Mouse (Mus musculus) layer of hippocampus, adult 6 months (tissue): ENCODE data around the gene B4galt7. TPM values are rescaled to one million over a fixed set of nuclear protein-coding genes. Genes with fewer than 3 reads are reported as not detected.

Source experiments
- long read RNA-seq, 2 experiments: library from polyadenylated mRNA; unstranded; transcript quantifications; one replicate each; pipeline ENCODE4 v2.0.0; 2019 to 2020
- polyA plus RNA-seq: library from polyadenylated mRNA; unstranded; fragments of <200 nt; fragmentation: Nextera tagmentation; gene quantifications from 2 replicates; pipeline ENCODE4 v1.2.3, GENCODE M21; 2021

Gene B4galt7
- 16.6 and 17.8 TPM in 2 replicates for polyA plus RNA-seq
- long read RNA-seq, experiment 1, transcript B4galt7-201 (6 exons, 2,130 nt), result major isoform, 21 of 39 reads
- long read RNA-seq, experiment 1, partial matches to known transcripts, result 9 of 39 reads
- long read RNA-seq, experiment 1, other reads (novel, unspliced or antisense), result 8 of 39 reads
- long read RNA-seq, experiment 2, transcript B4galt7-201 (6 exons, 2,130 nt), result major isoform, 124 of 186 reads
- long read RNA-seq, experiment 2, partial matches to known transcripts, result 7 of 186 reads
- long read RNA-seq, experiment 2, other reads (novel, unspliced or antisense), result 51 of 186 reads

DNA sequence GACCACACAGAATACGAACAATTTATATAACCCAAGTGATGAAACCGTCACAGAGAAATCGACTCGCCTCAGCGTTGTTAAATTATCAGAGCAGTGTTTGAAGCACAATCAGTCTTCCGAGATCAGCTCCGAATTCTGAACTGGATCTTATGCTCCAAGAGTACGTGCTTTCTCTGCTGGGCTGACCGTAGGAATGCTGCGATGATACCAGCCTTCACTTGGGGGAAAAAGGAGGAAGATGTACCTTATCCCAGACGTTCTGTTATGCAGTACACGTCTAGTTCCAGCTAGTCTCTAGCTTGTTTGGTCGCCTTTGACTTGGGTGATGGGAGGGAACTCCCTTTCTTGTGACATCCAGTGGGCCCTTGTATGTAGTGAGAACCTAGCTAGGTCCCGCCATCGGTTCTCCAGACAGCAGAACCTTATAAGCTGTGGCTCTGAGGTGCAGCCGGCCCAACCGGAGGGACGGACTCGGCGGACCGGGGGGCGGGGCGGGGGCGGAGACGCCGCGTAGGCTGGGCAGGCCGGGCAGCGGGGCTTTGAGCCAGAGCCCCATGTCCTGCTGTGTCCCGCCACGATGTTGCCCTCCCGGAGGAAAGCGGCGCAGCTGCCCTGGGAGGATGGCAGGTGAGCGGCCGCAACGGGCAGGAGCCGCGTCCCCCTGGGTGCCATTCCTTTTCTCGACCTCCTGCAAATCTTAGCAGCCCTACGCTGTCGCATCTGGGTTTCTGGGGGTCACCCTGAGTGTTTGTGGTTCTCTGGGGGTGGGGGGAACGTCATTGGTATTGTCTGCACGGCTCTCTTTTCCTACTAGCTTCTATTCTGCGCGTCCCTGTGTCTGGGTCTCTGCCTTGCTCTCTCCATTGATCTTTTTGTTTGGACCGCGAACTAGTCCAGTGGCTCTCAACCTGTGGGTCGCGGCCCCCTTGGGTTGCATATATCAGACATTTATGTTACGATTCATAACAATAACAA is at the start of gene B4galt7:
Gene B4galt7, plus strand, starts transcription at position 331 of the 975 bp plus-strand sequence.

DNA sequence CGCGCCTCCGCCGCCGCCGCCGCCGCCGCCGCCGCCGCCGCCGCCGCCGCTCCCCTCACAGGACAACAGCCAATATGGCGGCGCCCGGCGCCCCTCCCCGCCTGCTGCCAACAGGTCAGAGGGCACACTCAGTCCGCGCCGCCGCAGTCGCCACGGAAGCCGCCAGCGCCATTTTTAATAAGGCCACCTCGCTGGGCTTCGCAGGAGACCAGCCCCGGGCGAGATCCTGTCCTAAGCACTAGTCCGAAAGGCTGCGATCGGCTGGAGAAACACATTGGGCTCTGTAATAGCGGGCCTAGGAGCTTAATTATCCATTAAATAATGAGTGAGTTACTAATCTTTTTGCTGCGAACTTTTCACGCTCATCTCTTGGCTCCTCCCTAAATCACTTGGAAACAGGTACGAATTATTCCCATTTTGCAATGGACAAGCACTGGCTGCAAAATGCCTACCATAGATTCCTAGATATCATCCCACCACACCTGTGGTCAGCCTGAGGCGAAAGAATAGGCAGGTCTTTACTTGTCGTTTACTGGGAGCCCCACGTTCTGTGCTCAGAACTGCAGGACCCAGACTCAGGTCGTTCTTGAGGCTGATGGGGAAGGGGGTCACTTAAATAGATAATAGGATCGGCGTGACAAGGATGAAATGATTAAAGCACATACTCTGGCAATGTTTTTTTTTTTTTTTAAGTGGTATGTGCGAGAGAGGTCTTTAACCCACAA is 28.5 kb upstream of the B4galt7 start, which contains the start of gene Fam193b:
Gene Fam193b, minus strand, starts transcription at position 94 of the 725 bp plus-strand sequence.

DNA sequence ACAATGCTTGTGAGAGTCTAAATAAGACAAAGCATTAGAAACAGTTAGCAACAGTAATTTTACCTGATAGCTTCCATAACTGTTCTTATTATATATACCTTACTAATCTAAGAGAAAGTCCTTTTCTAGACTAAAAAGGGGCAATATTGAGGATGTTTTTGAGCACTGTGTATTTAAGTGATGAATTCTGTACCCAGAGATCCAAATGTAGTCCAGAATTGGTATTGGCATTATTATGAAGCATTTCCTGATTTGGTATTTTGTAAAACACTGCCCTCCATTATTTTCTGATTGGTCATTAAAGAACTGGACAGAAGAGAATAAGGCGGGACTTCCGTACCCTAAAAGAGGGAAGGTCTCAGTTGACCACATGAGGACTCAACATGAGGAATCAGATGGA is 26.3 kb upstream of the B4galt7 start, which contains the start of gene Tmed9:
Gene Tmed9, plus strand, starts transcription at position 301 of the 400 bp plus-strand sequence.

DNA sequence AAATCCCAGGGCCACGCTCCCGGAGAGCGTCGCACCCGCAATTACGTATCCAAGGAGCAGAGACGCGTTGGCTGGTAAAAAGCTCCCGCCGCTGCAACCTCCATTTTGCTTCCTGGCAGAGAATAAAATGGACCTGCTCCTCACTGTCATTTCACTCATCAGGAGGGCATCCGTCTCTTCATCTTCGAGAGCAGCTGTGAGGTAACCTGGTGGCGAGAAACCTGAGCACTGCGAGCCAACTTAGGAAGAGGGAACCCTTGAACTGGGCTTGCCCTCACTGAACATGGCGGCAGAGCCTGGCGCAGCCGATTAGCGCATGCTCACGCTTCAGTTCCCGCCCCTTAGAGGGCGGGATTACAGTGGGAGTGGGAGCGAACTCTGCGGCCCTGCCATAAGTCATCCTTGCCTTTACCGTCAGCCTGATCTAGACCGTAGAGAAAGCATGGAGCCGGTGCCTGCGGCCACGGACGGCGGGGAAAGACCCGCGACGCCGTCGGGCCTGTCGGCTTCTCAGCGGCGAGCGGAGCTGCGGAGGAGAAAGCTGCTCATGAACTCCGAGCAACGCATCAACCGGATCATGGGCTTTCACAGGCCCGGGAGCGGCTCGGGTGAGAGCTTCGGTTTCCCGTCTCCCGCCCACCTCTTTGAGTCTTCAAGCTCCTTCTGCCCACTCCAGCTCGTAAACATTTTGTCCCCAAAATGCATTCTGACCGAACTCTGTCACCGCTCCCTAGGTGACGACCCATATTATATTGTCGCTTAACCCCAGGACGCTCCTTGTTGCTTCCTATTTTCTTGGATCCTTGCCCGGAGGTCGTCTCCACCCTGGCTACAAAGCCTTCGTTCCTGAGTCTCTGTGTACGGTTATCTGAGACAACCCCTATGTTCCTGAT is 23.2 kb downstream of the B4galt7 start, which contains the start of gene Caml:
Gene Caml, plus strand, starts transcription at position 357 of the 893 bp plus-strand sequence.

DNA sequence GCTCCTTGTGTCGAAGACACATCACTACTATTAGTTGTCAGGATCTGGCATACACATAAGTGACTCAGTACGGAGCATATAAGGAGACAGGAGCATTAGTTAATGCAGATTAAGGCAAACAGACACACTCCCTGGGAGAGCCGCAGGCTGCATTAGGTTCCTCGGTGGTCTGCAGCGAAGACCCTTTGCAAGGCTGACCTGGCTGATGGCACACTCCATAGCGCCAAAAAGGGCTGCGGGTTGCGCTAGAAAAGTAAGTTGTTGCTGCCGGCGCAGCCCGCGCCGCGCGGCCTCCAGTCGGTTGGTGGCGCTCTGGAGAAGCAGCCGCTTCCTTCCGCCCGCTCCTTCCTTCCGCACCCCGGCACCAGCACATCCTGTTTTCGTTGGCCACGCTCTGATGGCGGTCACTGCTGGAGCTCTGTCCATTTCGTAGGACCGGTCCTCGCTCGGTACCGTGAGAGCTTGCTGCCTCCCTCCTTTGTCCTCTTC is 35.0 kb downstream of the B4galt7 start, which contains the start of gene Ddx46:
Gene Ddx46, plus strand, starts transcription at position 389 of the 489 bp plus-strand sequence.

Other genes with a start within 250 kb of the B4galt7 start
- 34.0 and 39.1 TPM in 2 replicates for gene Lman2, start 237.1 kb upstream of the B4galt7 start, polyA plus RNA-seq
- 82.4 and 84.1 TPM in 2 replicates for gene Rgs14, start 230.2 kb upstream of the B4galt7 start, polyA plus RNA-seq
- gene Slc34a1, start 201.7 kb upstream of the B4galt7 start, polyA plus RNA-seq, result not detected in 2 replicates
- gene Pfn3, start 184.7 kb upstream of the B4galt7 start, polyA plus RNA-seq, result 0.60 and 0.63 TPM in 2 replicates
- gene F12, start 173.1 kb upstream of the B4galt7 start, polyA plus RNA-seq, result 0.06 and 0.24 TPM in 2 replicates
- gene Grk6, start 154.8 kb upstream of the B4galt7 start, polyA plus RNA-seq, result 4.7 and 5.0 TPM in 2 replicates
- 10.1 and 19.9 TPM in 2 replicates for gene Prr7, start 135.6 kb upstream of the B4galt7 start, polyA plus RNA-seq
- 77.0 and 77.4 TPM in 2 replicates for gene Dbn1, start 111.8 kb upstream of the B4galt7 start, polyA plus RNA-seq
- gene Pdlim7, start 86.2 kb upstream of the B4galt7 start, polyA plus RNA-seq, result 72.8 and 76.0 TPM in 2 replicates
- gene Dok3, start 70.6 kb upstream of the B4galt7 start, polyA plus RNA-seq, result 0.36 and 0.55 TPM in 2 replicates
- gene Ddx41, start 63.2 kb upstream of the B4galt7 start, polyA plus RNA-seq, result 38.0 and 38.6 TPM in 2 replicates
- 2.9 and 3.3 TPM in 2 replicates for gene Fam193b, start 28.8 kb upstream of the B4galt7 start, polyA plus RNA-seq
- 33.6 and 40.8 TPM in 2 replicates for gene Tmed9, start 26.2 kb upstream of the B4galt7 start, polyA plus RNA-seq
- 52.2 and 57.9 TPM in 2 replicates for gene Caml, start 23.1 kb downstream of the B4galt7 start, polyA plus RNA-seq
- gene Ddx46, start 35.1 kb downstream of the B4galt7 start, polyA plus RNA-seq, result 11.7 and 11.8 TPM in 2 replicates
- gene B230219D22Rik, start 93.2 kb downstream of the B4galt7 start, polyA plus RNA-seq, result 43.8 and 44.3 TPM in 2 replicates
- 204 and 211 TPM in 2 replicates for gene Txndc15, start 114.8 kb downstream of the B4galt7 start, polyA plus RNA-seq
- gene Pcbd2, start 127.5 kb downstream of the B4galt7 start, polyA plus RNA-seq, result 72.3 and 91.3 TPM in 2 replicates
- 0.14 and 0.18 TPM in 2 replicates for gene Catsper3, start 184.7 kb downstream of the B4galt7 start, polyA plus RNA-seq
- gene Pitx1, start 236.3 kb downstream of the B4galt7 start, polyA plus RNA-seq, result not detected in 2 replicates